Mouse (Mus musculus) intestine, embryonic 16.5 days (tissue): ENCODE measurements around the gene Wnt10b. TPM values are rescaled to one million over a fixed set of nuclear protein-coding genes. Genes with fewer than 3 reads are reported as not detected.
A peak's percentile ranks its signal among the peaks of the same experiment; 100 is the strongest.

Experiments used
- ATAC-seq: fragments of 200-750 bp; cut with Nextera tagmentation; 2 replicates; pipeline ENCODE4 v1.8.0; 2017; ENCODE audit warnings: moderate TSS enrichment, moderate library complexity
- H3K27ac ChIP-seq: fragments of 300-500 bp; sonication (generic); 2 replicates; pipeline ENCODE4 v1.5.1; 2014; ENCODE audit warnings: mild to moderate bottlenecking, low read length
- H3K27me3 ChIP-seq: fragments of 300-500 bp; sonication (generic); replicated peaks from 2 replicates; pipeline ENCODE4 v1.6.1; 2014; ENCODE audit warnings: low read length, control low read depth, mixed read lengths; ENCODE audit not compliant: control insufficient read depth, insufficient read depth
- H3K36me3 ChIP-seq: fragments of 300-500 bp; sonication (generic); 2 replicates; pipeline ENCODE4 v1.6.1; 2014; ENCODE audit warnings: low read length, control low read depth; ENCODE audit not compliant: control insufficient read depth, insufficient read depth
- H3K4me1 ChIP-seq: fragments of 300-500 bp; sonication (generic); 2 replicates; pipeline ENCODE4 v1.6.1; 2014; ENCODE audit warnings: low read length, control low read depth, mixed read lengths; ENCODE audit not compliant: control insufficient read depth, insufficient read depth
- H3K4me2 ChIP-seq: fragments of 300-500 bp; sonication (generic); 2 replicates; pipeline ENCODE4 v1.6.1; 2014; ENCODE audit warnings: low read depth, low read length, control low read depth
- H3K4me3 ChIP-seq: fragments of 300-500 bp; sonication (generic); 2 replicates; pipeline ENCODE4 v1.5.1; 2014; ENCODE audit warnings: mild to moderate bottlenecking, low read length
- H3K9ac ChIP-seq: fragments of 300-500 bp; sonication (generic); 2 replicates; pipeline ENCODE4 v1.6.1; 2014; ENCODE audit warnings: low read depth, low read length
- H3K9me3 ChIP-seq: fragments of 300-500 bp; sonication (generic); 2 replicates; pipeline ENCODE4 v1.6.1; 2016; ENCODE audit warnings: low read length, control low read depth; ENCODE audit not compliant: control insufficient read depth
- WGBS: fragments of 180-500 bp; shearing (Covaris S2); extraction: QIAGEN DNeasy Blood & Tissue Kit; methylation state at CpG from one replicate; pipeline ENCODE4 v1.1.7; 2014; 5-methylcytosine and 5-hydroxymethylcytosine counted together
- polyA plus RNA-seq: library from polyadenylated mRNA; unstranded; fragments of >200 nt; fragmentation: Nextera tagmentation; extraction: Ambion mirVana; gene quantifications from 2 replicates; pipeline ENCODE4 v1.2.1, GENCODE M21; 2015

Gene Wnt10b
- polyA plus RNA-seq, 1 experiment from 2014 or later = 0.09 TPM

DNA sequence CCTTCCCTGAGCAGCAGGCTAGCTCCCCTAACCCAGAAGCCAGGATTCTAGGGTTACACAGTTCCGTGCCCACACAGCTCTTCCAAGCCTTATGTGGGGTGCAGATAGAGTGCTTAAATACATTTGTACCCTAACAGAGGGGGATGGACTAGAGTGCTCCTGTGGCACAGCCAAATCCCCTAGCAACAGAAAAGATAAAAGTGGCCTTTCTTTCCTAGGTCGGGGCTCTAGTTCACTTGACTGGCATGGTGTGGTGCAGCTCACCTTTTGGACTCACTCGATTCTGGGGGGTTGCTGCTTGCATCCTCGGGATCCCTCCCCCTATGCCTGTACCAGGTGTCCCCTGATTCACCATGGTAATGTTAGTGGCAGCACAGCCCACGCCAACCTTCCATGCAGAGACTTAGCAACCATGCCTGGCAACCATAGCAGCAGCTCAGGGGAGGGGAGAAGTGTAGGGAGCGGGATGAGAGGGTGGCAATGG lies 30.7 kb upstream of the Wnt10b start:
- Histone ChIP-seq H3K4me2 (no peak overlapping the region), H3K27ac (no peak overlapping the region), H3K27me3 (peaks cover 59% of the 10 kb centered on the region), H3K36me3 (peaks cover 7% of the 10 kb centered on the region), H3K4me1 (peaks cover 30% of the 10 kb centered on the region), H3K9ac (no peak overlapping the region), H3K4me3 (no peak overlapping the region), H3K9me3 (no peaks in the 10 kb centered on the region)
- ATAC-seq = no peak
- 14% methylated on average over 6 of the region's 6 CpGs for WGBS

DNA sequence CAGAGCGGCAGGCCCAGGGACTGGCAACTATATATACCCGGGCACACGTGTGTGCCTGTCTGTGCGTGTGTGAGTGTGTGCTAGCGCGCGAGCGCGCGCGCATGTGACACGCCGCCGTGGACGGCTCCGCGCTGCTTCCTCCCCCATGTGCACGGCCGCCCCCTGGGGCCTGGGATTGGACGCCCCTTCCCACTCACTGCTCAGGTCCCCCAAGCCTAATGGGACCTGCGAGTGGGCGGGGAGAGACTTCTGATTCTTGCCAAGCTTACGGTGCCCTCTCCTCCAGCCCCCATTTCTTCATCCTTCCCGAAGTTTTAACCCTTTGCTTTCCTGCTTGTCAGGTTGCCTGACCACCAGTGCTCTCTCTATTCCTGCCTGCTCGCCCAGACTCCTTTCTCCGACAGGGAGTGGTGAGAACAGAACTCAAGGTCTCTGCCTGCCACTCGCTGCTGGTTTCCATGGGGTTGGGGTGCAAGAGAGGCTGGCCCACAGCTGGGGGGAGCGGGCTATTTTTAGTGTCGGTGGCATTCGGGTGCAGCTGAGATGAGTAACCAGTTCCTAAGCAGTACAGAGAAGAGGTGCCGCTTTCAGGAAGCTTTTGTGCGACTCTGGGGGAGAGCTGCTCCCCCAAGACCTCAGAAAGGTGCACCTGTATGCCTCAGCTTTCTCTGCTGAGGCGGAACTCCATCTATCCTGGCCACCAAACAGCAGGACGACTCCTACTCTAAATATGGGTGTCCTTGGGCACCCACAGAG lies 30.1 kb upstream of the Wnt10b start:
- H3K4me2 ChIP-seq = peak overlapping the region; percentile 81
- peaks cover 65% of the 10 kb centered on the region for H3K27me3 ChIP-seq
- no peaks in the 10 kb centered on the region for H3K9me3 ChIP-seq
- H3K4me1 ChIP-seq = peaks cover 33% of the 10 kb centered on the region
- no peak overlapping the region for H3K27ac ChIP-seq
- ATAC-seq = no peak
- H3K9ac ChIP-seq = peak overlapping the region; percentile 56
- WGBS = 2% methylated on average over 26 of the region's 34 CpGs
- H3K36me3 ChIP-seq = peaks cover under 1% of the 10 kb centered on the region; the same call in 1 of the 2 replicates
- H3K4me3 ChIP-seq = peak overlapping the region; percentile 45

DNA sequence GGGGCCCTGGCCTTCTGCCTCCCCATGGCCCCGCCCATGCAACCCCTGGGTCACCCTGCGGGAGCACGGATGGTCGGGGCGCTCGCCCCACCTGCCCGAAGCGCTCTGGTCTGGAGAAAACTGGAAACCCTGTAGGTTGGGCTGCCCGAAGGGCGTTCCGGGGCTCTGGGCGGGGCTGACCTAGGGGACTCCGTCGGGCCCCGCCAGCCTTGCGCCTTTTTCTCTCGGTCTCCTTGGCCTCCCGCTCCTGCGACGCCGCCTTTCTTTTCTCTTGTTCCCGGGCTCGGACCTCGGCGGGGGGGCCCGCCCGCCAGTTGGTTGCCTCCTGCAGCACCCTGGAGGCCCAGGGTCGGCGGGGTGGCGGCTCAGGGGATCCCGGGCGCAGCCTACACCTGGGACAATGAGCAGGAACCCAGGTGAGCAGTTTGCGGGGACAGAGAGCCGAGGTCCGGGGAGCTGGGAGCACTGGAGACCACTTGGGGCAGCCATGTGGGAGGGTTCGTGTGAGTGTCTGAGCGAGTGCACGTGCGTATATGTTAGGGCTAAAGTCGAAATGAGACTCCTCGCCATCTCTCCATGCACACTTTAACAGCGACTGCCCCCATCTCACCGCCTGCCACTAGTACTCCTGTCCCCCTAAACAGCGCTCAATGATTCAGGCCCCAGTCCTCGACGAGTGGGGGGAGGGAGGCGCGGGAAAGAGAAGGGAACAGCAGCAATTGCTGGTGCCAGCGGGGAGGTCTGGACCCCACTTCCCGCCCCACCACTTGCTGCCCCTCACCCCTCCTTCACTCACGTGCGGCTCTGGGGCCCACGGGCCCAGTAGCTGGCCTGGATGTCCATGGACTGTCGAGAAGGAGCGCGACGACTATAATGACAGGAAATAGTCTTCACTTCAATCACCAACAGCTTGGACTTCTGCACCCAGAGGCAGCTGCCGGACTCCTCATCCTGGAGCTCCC lies 29.1 kb upstream of the Wnt10b start:
- Histone ChIP-seq H3K4me2 (peak overlapping the region; percentile 81), H3K4me1 (peaks cover 33% of the 10 kb centered on the region), H3K4me3 (peak overlapping the region; percentile 45), H3K27ac (no peak overlapping the region), H3K9me3 (no peaks in the 10 kb centered on the region), H3K9ac (peak overlapping the region; percentile 57), H3K27me3 (peaks cover 72% of the 10 kb centered on the region), H3K36me3 (no peaks in the 10 kb centered on the region)
- ATAC-seq = peak; percentile 49
- under 1% methylated on average over 57 of the region's 58 CpGs for WGBS

DNA sequence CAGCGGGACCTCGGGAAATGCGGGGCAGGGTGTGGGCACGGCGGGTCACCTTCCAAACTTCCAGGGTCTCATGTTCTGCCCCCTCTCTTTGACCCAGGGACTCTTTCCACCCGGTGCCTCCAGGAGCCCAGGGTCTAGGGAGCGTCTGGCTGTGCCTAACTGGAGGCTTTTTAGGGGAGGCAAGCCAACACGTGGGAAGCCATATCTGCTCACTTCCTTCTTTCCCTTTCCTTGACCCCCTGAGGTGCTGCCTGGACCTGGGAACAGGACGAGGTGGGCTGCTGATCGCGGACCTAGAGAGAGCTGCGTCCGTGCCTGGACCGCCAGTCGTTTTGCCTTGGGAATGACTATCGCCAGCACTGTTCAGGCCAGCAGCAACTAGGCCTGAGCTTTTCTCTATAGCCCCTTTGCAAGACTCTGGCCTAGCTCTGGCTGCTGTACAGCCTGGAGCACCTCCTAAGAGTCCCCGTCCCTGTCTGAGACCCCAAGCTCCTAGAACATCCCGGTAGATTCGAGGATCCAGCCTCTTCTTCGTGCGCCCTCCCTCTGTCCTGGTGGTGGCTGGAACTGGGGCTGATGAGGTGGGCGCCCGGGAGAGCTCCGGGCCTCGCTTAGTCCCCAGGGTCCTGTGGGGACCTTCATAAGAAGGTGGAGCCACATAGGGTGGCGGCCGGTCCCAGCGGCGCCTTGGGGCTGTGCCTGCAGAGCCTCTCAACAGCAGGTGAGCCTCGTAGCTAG lies 28.3 kb upstream of the Wnt10b start:
- Histone ChIP-seq H3K4me2 (peak overlapping the region; percentile 81), H3K27me3 (peaks cover 78% of the 10 kb centered on the region), H3K36me3 (no peaks in the 10 kb centered on the region), H3K27ac (no peak overlapping the region), H3K9me3 (no peaks in the 10 kb centered on the region), H3K9ac (peak overlapping the region; percentile 68; the same call in 1 of the 2 replicates), H3K4me3 (peak overlapping the region; percentile 52), H3K4me1 (peaks cover 33% of the 10 kb centered on the region)
- 16% methylated on average over 30 of the region's 30 CpGs for WGBS
- ATAC-seq = 0 out of 2 replicates have a peak, but pooled peaks have one; percentile 2

DNA sequence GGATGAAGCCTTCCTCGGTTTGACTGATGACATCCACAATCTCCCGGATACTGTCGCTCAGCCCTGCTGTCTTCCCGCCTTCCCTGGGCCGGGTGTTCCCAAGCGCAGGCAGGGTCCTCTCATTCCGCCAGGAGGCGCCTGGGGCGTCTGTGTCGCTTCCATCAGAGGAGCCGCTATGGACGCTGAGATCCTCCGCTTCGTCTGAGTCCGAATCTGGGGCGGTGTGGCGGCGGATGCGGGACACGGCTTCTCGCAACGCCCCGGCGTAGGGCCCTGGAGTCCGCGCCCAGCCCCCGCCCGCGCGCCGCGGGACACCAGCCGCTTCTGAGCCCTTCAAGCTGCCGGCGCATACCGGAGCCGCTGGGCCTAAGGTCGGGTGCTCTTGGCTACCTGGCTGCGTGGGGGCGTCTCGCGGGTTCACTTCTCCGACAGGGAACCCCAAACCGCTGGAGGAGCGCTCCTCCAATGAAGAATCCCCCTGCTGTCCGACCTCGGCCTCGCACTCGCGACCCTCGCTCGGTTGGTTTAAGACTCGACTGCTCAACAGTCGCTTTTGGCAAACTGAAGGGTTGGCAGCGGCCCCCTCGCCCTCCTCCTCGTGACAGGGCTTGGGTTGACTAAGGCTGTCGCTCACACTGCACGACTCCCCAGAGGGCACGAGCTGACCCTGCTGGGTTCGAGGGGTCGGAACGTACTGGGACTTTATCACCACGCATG lies 27.5 kb upstream of the Wnt10b start:
- Histone ChIP-seq H3K4me1 (peaks cover 33% of the 10 kb centered on the region), H3K4me2 (peak overlapping the region; percentile 84), H3K4me3 (peak overlapping the region; percentile 52), H3K36me3 (no peaks in the 10 kb centered on the region), H3K9ac (peak overlapping the region; percentile 68), H3K9me3 (no peaks in the 10 kb centered on the region), H3K27me3 (peaks cover 78% of the 10 kb centered on the region), H3K27ac (no peak overlapping the region)
- peak; percentile 52 for ATAC-seq
- 2% methylated on average over 64 of the region's 64 CpGs for WGBS

DNA sequence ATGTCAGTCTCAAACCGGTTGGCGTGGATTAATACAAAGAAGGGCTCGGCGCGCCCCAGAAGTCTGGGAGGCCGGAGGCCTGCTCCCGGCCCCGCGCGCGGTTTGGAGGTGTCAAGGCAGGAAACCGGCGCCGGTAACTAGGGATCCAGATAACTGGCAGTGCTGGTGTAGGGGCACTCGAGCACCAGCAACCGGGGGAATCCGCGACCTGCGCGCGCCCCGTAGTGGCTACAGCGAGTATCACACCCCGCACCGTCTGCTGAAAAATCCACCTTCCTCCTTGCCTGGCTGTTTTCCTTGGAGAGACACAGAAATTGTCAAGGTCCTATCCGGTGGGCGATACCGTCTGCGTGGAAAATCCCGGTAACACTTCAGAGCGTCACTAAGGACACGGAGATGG lies 26.1 kb upstream of the Wnt10b start:
- Histone ChIP-seq H3K27ac (no peak overlapping the region), H3K4me1 (peaks cover 33% of the 10 kb centered on the region), H3K9me3 (no peaks in the 10 kb centered on the region), H3K9ac (no peak overlapping the region), H3K27me3 (peaks cover 79% of the 10 kb centered on the region), H3K36me3 (no peaks in the 10 kb centered on the region), H3K4me2 (peak overlapping the region; percentile 46), H3K4me3 (peak overlapping the region; percentile 22; the same call in 1 of the 2 replicates)
- 0 out of 2 replicates have a peak, but pooled peaks have one; percentile 19 for ATAC-seq
- 2% methylated on average over 32 of the region's 32 CpGs for WGBS

DNA sequence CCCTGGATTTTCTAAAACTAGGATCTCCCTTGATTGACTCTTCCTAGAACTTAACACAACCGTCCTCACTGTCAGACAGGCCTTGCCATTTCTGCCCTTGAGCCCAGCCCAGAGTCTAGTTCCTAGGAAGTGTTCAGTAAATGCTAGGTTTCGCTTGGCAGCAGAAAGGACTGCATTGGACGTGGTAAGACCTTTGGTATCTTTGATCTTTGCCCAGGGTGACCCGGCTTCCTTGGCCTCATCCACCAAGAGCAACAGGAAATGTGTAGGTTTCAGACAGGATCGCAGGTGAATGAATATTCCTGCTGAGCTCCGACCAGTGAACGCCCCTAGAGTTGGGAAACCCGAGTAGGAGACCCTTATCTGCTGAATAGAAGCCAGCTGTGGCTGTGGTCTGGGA lies 25.0 kb upstream of the Wnt10b start:
- ATAC-seq = peak; percentile 42; the same call in 1 of the 2 replicates
- Histone ChIP-seq H3K27me3 (peaks cover 79% of the 10 kb centered on the region), H3K36me3 (no peaks in the 10 kb centered on the region), H3K4me1 (peaks cover 26% of the 10 kb centered on the region), H3K4me3 (no peak overlapping the region), H3K9ac (no peak overlapping the region), H3K4me2 (peak overlapping the region; percentile 1; the same call in 1 of the 2 replicates), H3K27ac (peak overlapping the region; percentile 16; the same call in 1 of the 2 replicates), H3K9me3 (no peaks in the 10 kb centered on the region)
- WGBS = 6% methylated on average over 8 of the region's 8 CpGs

DNA sequence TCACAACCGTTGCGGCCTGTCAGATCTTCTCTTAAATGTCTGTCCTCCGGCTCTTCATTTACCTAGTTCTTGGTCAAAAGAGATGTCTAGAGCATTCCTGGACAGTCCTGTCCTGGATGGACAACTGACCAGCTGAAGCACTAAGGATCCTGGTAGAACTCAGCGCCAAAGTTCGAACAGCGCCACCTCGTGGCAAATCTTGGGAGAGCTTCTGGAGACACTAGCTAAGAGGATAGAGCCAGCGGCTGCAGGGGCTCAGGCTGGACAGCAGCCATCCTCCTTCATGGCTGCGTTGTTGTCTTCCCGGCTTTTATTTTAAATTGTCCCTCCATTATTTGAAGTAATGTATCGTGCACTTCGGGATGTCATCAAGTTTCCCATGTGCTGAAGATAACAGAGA lies 21.4 kb upstream of the Wnt10b start:
- no peak for ATAC-seq
- Histone ChIP-seq H3K4me3 (no peak overlapping the region), H3K27me3 (peaks cover 76% of the 10 kb centered on the region), H3K36me3 (no peaks in the 10 kb centered on the region), H3K4me2 (no peak overlapping the region), H3K9me3 (no peaks in the 10 kb centered on the region), H3K9ac (no peak overlapping the region), H3K27ac (no peak overlapping the region), H3K4me1 (peaks cover 9% of the 10 kb centered on the region; the same call in 1 of the 2 replicates)
- WGBS = 11% methylated on average over 12 of the region's 12 CpGs
